Mouse (Mus musculus) kidney, adult 9 months (tissue): Measurements from ENCODE around the gene Lrrfip1.

Source experiments
- DNase-seq: peaks from one replicate; pipeline ENCODE4 v3.0.0; 2022

Lrrfip1 gene

GRCm38 (mm10) chr1:90999911-91000601 lies 1.5 kb downstream of the Lrrfip1 start:
- DNase-seq = no peak

DNA sequence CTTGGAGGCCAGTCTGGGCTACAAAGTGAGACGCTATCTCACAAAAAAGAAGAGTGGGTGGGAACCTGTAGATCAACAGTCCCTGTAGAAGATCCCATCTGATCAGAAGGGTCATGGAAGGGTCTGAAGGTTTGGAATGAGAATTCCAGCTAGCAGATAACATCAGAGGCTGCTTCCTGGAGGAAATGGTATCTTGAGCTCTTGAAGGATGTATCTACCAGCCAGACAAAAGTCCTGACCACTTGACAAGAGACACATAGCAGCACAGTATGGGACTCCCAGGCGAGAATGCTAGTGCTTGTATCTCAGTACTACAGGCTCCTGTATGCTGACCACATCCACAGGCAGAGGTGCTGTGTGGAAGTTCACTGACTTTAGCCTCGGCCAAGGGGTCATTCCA lies 2.6 kb downstream of the Lrrfip1 start:
- DNase-seq = no peak

DNA sequence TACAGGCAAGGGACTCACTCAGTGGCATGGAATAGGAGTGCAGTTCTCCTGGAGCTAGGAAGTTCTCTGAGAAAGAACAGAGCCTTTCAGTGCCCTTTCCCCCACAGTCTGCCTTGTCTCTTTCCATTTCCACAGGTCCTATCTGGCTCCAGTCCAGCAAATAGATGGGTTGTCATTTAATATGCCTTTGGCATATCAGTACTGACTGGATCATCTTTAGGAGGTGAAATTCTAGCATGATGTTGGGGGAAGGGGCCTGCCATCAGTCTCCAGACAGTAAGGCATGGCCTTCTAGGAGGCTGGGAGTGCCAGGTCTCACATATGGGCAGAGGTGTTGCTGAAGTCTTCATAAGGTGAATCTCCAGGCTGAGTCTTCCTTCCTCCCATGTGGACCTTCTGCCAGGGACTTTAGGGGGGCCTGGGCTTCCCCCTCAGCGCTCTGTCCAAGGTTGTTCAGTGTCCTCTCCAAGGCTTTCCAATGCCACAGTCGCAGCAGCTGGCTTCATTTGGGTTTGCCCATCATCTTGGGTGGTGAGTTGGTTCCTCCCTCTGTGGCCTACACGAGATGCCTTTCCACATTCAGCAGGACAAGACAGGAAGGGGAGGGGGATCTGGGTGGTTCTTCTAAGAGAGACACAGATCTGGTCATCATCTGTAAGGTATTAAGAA lies 3.5 kb downstream of the Lrrfip1 start:
- no peak for DNase-seq

- no peak for DNase-seq
These were observed 4.1 kb downstream of the Lrrfip1 start for GRCm38 (mm10) chr1:91002641-91003040.

DNA sequence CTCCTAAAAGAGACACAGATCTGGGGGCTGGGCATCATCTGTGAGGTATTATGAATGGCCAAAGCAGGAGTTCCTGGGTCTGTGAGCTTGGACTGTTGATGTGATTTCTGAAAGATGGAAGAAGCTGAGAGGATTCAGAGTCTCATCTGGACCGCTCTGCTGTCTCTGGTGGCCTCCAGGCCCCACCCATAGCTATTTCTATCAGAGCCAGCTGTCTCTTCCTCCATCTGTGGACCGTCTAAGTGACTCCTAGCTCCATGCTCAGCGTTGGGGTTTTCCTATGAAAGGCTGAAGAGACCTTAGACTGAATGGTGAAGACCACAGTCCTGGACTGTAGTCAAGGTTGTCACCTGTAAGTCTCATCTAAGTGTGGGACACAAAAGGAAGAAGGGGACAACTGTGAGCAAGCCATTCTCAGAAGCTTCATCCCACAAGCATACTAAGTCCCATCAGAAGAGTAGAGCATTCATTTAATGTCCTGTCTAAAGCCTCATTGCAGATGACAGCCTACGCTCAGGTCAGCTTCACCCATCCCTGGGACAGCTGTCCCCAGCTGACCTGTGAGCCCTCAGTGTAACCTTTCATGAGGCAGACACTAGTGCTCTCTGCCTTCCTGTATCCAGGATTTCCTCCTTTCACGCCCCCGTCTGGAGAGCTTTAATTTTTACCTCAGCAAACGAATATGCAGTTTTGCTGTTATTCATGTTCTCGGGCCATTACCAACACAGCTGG lies 5.2 kb downstream of the Lrrfip1 start:
- no peak for DNase-seq

DNA sequence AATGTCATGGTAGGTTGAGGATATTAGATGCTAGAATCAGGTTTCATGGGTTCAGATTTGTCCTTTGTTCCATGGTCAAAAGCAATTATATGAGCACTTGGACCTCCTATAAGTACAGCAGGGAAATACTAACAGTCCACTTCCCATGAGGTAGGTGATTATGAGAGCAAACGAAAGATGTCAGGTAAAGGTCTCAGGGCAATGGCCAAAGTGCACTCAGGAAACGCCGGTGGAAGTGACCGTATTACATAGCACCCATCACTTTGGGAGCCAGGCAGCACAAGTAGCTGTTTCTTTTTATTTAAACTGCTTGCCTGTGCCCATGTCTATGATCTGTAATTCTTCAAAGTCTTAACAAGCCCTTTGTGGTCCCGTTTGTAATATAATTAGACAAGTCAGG lies 7.5 kb downstream of the Lrrfip1 start:
- no peak for DNase-seq

DNA sequence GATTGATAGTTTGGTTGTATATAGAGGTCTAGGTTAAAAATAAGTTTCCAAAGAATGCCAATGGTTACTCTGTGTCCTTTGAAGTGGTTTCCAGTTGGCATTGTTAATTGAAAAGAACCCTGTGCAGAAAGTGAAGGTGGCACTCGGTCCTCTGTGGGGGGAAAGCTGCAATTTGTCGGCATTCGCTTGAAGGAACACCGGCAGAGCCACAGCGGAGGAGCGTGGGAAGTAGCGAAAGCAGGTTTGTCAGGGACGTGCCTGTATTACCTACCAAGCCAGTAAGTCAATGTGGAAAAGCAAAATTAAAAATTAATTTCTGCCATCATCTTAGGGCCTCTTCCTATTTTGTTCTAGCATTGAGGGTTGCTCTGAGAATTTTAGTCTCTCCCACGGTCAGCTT lies 8.2 kb downstream of the Lrrfip1 start:
- no peak for DNase-seq

DNA sequence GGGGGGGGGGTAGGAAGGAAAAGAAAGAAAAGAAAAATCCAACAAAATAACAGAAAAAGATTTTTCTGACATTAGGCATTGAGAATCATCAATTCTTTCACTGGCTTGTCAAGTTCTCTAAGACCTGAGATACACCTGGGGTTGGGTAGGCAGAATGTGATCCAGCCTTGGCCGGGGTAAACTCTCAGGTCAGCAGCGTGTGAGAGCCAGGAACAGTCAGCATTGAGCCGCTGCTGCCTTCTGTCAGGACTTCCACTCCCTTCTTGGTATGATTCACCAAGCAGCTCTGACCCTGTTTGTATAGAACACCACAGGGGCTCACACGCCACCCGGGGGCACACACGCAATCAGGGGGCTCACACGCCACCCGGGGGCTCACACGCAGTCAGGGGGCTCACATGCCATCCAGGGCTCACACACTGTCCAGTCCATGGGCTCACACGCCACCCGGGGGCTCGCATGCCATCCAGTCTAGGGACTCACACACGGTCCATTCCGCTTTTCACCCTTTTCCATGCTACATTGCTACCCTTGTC lies 9.7 kb downstream of the Lrrfip1 start:
- DNase-seq = no peak

GRCm38 (mm10) chr1:91008746-91009145 lies 10.2 kb downstream of the Lrrfip1 start:
- no peak for DNase-seq

- DNase-seq = no peak
These were observed 10.7 kb downstream of the Lrrfip1 start for GRCm38 (mm10) chr1:91009266-91009665.

DNA sequence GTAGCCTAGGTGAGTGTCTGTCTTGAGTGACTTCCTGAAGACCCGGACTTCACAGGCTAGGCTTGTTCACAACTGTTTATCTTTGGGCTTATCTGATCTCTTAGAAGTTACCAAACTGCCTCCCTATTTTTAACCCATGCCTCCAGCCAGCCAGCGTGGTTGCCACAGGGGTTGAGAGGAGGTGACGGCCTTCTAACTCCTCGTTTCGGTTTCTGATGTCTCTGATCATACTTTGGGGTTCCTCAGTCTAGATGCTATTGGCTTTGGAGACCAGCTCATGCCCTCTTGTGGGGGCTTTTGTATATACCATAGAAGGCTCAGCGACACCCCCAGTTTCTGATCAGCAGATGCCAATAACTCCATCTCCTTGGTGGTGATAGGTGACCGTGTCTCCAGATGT lies 11.7 kb downstream of the Lrrfip1 start:
- no peak for DNase-seq

DNA sequence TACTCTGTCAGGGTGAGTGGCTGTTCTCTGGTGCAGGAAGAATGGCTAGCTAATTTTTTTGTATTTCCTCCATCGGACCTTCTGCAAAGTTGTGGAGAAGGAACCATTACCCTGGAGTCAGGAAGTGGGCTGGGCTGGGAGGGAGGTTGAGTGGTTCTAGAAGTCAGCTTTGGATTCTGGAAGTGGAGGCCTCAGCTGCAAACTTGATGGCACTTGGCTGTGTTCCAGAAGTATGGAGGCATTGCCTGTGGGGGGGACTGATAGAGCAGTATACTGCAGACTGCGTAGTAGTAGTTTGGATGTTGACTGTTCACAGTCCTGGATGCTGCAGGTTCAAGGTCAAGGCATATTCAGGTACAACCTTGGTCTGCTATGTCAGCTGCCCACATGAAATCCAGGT lies 12.2 kb downstream of the Lrrfip1 start:
- DNase-seq = no peak

DNA sequence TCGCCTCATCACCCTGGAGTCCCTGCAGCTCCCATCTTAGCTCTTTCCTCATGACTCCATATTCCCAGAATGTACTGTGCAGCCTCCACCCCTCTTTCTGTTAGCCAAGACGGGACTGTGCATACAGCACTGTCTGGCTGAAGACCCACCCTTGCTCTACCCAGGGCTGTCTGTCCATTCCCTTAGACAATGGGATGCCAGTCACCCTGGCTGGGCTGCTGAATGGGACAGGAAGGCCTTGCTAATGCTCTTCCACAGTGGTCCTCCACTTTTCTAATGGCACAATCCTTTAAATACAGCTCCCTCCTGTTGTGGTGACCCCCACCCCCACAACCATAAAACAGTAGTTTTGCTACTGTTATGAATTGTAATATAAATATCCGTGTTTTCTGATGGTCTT lies 12.8 kb downstream of the Lrrfip1 start:
- no peak for DNase-seq

- DNase-seq = peak; percentile 44
These were observed 15.3 kb downstream of the Lrrfip1 start for GRCm38 (mm10) chr1:91013803-91014202.

- DNase-seq = no peak
These were observed 17.0 kb downstream of the Lrrfip1 start for GRCm38 (mm10) chr1:91015571-91015970.

DNA sequence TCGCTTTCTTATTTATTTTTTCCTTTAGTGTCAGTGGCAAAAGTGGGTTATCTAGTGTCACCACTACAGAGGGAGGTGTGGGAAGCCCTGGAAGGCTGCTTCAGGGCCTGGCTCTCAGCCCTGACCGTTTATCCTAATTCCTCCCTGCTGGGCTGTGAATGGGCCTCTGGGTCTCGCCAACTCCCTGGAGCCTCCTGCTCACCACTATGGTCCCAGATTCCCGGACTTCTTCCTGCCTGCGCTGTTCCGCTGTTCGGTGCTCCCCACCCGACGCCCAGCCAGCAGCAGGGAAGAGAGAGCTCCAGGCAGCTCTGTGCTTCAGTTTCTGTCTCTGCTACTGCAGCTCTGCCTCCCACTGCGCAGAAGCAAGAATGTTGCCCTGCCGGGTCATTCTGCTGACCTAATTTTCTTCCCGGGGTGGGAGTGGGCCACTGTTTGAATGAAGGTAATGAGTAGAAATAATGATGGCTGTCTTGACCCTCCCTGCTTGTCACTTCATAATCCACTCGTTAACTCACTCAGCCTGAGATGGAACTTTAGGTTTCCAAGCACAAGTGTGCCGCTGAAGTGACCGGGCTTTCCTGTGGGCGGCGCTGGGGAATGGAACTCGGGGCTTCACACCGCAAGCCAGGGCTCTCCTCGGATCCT lies 18.7 kb downstream of the Lrrfip1 start:
- peak; percentile 33 for DNase-seq

- DNase-seq = no peak
These were observed 20.8 kb downstream of the Lrrfip1 start for GRCm38 (mm10) chr1:91019346-91019745.

DNA sequence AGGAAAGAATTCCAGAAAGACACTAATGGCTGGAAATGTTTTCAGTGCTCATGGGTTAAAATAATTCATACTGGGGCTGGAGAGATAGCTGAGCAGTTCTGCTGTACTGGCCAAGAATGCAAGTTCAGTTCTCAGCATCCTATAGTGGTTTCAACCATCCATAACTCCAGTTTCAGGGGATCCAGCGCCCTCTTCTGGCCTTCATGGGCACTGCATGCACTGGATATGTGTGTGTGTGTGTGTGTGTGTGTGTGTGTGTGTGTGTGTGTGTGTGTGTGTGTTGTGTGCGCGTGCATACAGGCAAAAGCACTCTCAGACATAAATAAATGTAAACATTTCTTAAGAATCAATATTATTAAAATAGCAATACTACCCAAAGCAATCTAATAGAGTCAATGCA lies 22.8 kb downstream of the Lrrfip1 start:
- DNase-seq = no peak

DNA sequence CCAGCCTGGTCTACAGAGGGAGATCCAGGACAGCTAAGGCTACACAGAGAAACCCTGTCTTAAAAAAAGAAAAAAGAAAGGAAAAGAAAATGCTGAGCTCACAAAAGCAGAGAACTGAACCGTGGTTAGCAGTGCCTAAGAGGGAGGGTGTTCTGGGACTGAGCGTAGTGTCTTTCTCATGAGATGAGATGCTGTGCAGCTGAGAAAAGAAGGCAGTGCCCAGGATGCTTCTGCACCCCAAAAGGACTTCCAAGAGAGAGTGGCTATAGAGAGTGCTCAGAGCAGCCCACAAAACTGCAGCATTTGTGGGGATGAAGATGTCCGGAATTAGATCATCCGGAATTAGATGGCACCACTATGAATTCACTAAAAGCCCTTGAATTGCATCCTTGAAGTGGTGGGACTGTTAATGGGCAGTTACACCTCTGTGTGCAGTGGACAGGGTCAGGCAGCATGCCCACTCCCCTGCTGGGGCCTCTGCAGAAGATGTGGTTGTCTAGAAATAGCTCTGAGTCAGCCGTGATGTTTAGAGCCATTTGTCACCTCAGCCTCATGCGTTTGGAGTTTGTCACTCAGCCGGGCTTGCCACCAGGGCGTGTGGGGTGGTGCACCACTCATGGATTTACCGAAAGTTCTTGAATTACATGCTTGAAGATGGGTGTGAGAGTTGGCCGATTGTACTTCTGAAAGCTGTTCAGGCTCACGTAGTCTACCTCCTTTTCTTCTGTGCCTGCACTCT lies 23.8 kb downstream of the Lrrfip1 start:
- DNase-seq = no peak

GRCm38 (mm10) chr1:91023230-91023629 lies 24.7 kb downstream of the Lrrfip1 start:
- DNase-seq = no peak

- DNase-seq = peak; percentile 47
These were observed 25.4 kb downstream of the Lrrfip1 start for GRCm38 (mm10) chr1:91023960-91024359.

DNA sequence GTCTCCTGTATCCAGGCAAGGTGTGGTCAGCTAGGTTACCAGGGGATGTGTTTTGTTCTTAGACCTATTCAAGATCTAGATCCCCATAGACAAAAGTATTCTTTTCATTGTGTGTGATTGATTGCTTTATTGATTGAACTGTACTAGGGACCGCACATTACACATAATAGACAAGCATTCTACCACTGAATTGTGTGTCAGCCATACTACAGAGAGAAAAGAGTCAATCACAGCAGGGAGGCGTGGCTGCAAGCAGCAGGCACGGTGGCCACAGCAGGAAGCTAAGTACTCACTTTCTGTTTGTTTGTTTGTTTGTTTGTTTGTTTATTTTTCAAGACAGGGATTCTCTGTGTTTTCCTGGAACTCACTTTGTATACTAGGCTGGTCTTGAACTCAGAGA lies 25.9 kb downstream of the Lrrfip1 start:
- DNase-seq = no peak

DNA sequence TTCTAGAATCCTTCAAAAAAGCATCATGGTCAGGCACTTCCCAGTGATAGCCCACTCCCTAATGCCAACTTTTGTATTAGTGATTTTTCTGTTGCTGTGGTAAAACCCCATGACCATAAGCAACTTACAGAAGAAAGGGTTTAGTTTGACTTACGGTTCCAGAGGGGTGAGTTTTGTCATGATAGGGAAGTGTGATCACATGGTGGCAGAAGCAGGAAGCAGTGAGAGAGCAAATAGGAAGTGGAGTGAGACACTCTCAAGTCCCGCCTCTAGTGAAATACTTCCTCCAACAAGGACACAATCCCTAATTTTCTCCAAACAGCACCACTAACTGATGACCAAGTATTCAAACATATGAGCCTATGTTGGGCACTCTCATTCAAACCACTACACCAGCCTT lies 28.4 kb downstream of the Lrrfip1 start:
- no peak for DNase-seq
